Mouse (Mus musculus) testis, adult 2 months (tissue): ENCODE results near the gene Klf5. TPM values are rescaled to one million over a fixed set of nuclear protein-coding genes. Genes with fewer than 3 reads are reported as not detected.

ENCODE experiments used
- H3K27ac ChIP-seq: fragments of 200-500 bp; 2 replicates; pipeline ENCODE4 v1.5.1; 2012; ENCODE audit warnings: low read depth, low read length; ENCODE audit not compliant: control insufficient read depth, insufficient read depth
- H3K27me3 ChIP-seq: fragments of 200-500 bp; 2 replicates; pipeline ENCODE4 v1.6.1; 2012; ENCODE audit warnings: mild to moderate bottlenecking, low read length, moderate library complexity; ENCODE audit not compliant: control insufficient read depth, insufficient read depth
- H3K36me3 ChIP-seq: fragments of 200-500 bp; 2 replicates; pipeline ENCODE4 v1.6.1; 2012; ENCODE audit warnings: mild to moderate bottlenecking, low read length; ENCODE audit not compliant: control insufficient read depth, insufficient read depth
- H3K4me1 ChIP-seq: fragments of 200-500 bp; 2 replicates; pipeline ENCODE4 v1.6.1; 2012; ENCODE audit warnings: low read length; ENCODE audit not compliant: control insufficient read depth, insufficient read depth
- H3K4me3 ChIP-seq: fragments of 200-500 bp; 2 replicates; pipeline ENCODE4 v1.5.1; 2012; ENCODE audit warnings: low read depth, mild to moderate bottlenecking, low read length, moderate library complexity, mixed read lengths; ENCODE audit not compliant: control insufficient read depth
- CTCF ChIP-seq: fragments of 200-500 bp; IDR thresholded peaks from 2 replicates; pipeline ENCODE4 v1.5.1; 2012; ENCODE audit warnings: low read depth, mild to moderate bottlenecking, inconsistent platforms, low read length, moderate library complexity; ENCODE audit not compliant: control insufficient read depth, insufficient read depth, insufficient replicate concordance
- POLR2A ChIP-seq: fragments of 200-500 bp; IDR thresholded peaks from 2 replicates; pipeline ENCODE4 v1.6.1; 2012; ENCODE audit warnings: low read depth, mild to moderate bottlenecking, inconsistent platforms, low read length, moderate library complexity; ENCODE audit not compliant: control insufficient read depth
- polyA plus RNA-seq: library from polyadenylated mRNA; depleted of rRNA; stranded (reverse); fragments of >200 nt; gene quantifications from 2 replicates; pipeline ENCODE4 v1.2.3, GENCODE M21; 2012

Gene Klf5
- polyA plus RNA-seq, 1 experiment = 16.5 TPM

DNA sequence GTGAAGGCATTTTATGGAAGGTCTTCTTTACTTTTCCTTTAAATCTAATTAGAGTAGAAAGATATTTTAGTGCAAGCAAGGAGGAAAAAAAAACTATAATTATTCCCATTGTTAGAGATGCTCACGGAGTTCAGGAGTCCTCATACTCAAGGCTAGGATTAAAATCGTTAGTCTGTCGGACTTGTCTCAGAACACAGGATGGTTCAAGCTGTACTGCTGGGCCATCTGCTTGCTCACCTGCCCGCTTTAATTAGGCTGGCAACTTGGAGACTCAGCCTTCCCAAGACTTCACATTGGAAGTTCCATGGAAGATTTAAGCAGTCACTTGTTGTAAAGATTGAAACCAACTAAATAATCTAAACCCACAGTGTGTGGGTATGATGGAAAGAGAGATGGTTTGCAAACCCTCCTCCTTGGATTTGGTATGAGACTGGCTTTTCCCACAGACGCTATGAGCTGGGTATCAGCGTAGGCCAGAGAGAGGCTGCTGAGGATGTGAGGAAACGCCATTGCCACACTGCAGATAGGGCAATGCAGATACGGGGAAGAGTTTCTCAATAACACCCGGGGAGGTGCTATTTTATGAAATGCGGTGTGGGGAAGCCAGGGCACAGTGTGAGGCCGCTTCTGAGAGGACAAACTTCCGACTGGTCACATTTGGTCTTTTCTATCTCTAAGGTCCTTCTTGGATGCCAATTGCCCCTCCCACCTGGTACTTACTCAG lies 19.6 kb upstream of the Klf5 start:
- no peaks in the 10 kb centered on the region for H3K27me3 ChIP-seq
- H3K4me3 ChIP-seq = no peak overlapping the region
- no peak overlapping the region for H3K27ac ChIP-seq
- no peaks in the 10 kb centered on the region for H3K4me1 ChIP-seq
- no peaks in the 10 kb centered on the region for H3K36me3 ChIP-seq
- TF ChIP-seq POLR2A (no peak), CTCF (no peak)

DNA sequence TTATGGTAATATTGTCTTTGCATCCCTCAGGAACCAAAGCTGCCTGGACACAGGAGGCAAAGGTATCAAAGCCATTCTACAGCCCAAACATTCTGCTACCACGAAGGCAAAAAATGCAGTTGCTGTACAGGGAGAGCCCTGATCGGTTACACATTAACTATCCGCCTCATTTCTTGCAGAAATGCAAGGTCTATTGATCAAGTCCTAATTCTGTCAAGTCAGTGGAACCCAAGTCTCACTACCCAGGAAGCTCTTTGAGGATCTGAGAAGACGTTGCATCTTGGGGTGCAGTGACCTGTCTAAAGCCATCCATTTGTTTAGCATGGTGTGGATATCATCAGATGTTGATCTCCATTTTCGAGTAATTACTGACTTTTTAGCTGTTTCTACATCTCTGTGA lies 18.1 kb upstream of the Klf5 start:
- TF ChIP-seq CTCF = no peak
- no peak for TF ChIP-seq POLR2A
- H3K27me3 ChIP-seq = no peaks in the 10 kb centered on the region
- H3K4me1 ChIP-seq = no peaks in the 10 kb centered on the region
- H3K27ac ChIP-seq = no peak overlapping the region
- H3K36me3 ChIP-seq = no peaks in the 10 kb centered on the region
- H3K4me3 ChIP-seq = no peak overlapping the region

DNA sequence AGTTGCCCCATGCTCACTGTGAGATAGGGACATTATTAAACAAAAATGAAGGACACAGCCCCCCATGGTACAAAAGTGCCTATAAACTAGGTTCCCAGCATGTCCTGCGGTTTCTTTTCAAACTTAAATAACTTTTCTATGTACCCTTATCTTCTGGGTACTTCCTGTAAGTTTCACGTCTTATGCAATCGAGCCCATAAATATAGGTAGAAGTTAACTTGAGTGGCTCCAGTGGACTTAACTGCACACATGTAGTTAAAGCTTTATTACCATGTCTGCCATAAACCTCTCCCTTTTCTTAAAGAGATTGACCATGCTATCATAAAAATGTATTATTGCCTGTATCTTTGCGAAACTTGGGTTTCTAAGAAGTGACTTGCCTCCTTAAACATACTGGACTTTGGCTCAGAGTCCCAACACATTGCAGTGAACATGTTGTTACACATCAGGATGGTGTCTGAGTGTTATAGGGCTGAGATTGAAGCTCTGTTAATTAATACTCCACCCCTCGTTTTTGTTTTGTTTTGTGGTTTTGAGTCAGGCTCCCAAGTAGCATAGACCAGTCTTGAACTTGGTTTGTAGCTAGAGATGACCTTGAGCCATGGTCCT lies 17.6 kb upstream of the Klf5 start:
- H3K4me1 ChIP-seq = no peaks in the 10 kb centered on the region
- H3K27ac ChIP-seq = no peak overlapping the region
- H3K36me3 ChIP-seq = no peaks in the 10 kb centered on the region
- no peak for TF ChIP-seq POLR2A
- TF ChIP-seq CTCF = no peak
- no peaks in the 10 kb centered on the region for H3K27me3 ChIP-seq
- no peak overlapping the region for H3K4me3 ChIP-seq

DNA sequence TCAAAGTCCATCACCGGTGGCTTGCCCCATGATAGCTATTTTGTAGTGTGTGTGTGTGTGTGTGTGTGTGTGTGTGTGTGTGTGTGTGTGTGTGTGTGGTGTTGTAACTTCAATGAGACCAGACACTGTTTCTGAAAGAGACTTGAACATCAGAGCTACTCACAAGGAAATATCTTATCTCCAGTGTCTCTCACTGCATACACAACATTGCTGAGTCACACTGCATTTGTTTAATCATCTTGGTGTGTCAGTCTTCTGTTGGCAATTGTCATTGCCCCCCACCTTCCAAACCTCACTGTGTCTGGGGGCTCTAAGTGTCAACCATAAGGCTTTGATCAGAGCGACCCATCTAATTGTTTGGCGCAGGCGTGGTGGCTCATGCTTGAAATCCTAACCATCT lies 13.0 kb upstream of the Klf5 start:
- Histone ChIP-seq H3K27ac (no peak overlapping the region), H3K4me3 (no peak overlapping the region), H3K4me1 (no peaks in the 10 kb centered on the region), H3K36me3 (no peaks in the 10 kb centered on the region), H3K27me3 (no peaks in the 10 kb centered on the region)
- TF ChIP-seq POLR2A (no peak), CTCF (no peak)

DNA sequence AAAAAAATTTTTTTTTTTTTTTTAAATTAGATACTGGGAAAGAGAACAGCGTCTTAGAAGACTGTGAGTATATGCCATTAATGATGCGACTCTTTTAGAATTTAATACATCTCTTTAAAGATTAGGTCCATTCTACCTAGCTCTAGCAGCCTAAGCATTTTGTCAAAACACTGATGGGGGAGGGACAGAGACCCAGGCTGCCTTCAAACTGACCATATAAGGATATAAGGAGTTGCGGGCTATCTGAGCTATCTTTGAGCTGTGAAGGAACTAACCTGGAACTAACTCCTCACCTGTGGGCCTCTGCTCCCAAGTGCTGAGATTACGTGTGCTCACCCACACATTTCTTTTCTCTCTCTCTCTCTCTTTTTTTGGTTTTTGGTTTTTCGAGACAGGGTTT lies 6.3 kb upstream of the Klf5 start:
- no peak overlapping the region for H3K27ac ChIP-seq
- no peaks in the 10 kb centered on the region for H3K36me3 ChIP-seq
- H3K4me1 ChIP-seq = no peaks in the 10 kb centered on the region
- no peak overlapping the region for H3K4me3 ChIP-seq
- no peaks in the 10 kb centered on the region for H3K27me3 ChIP-seq
- TF ChIP-seq CTCF (no peak), POLR2A (no peak)

DNA sequence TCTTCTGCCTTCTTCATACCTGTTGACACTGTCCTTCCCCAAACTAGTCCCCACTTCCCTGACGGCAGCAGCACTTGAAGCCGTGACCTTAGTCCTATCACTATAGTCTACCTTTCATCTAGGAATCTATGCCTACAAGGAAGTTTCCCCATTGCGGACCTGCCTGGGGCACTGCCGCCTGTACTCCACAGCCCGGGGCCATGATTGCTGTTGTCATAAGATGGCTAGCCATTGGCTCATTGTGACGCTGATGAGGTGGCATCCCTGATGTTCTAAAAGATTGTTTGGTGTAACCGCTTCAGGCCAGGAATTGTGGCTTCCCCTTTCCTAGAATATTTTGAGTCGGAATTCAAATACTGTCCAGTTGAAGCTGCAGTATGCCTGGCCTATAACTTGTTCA lies 4.1 kb upstream of the Klf5 start:
- H3K36me3 ChIP-seq = no peaks in the 10 kb centered on the region
- peaks cover under 1% of the 10 kb centered on the region; the same call in 1 of the 2 replicates for H3K4me1 ChIP-seq
- no peaks in the 10 kb centered on the region for H3K27me3 ChIP-seq
- H3K4me3 ChIP-seq = peak overlapping the region; percentile 54
- no peak overlapping the region for H3K27ac ChIP-seq
- TF ChIP-seq POLR2A (no peak; the same call in 1 of the 2 replicates), CTCF (no peak)

DNA sequence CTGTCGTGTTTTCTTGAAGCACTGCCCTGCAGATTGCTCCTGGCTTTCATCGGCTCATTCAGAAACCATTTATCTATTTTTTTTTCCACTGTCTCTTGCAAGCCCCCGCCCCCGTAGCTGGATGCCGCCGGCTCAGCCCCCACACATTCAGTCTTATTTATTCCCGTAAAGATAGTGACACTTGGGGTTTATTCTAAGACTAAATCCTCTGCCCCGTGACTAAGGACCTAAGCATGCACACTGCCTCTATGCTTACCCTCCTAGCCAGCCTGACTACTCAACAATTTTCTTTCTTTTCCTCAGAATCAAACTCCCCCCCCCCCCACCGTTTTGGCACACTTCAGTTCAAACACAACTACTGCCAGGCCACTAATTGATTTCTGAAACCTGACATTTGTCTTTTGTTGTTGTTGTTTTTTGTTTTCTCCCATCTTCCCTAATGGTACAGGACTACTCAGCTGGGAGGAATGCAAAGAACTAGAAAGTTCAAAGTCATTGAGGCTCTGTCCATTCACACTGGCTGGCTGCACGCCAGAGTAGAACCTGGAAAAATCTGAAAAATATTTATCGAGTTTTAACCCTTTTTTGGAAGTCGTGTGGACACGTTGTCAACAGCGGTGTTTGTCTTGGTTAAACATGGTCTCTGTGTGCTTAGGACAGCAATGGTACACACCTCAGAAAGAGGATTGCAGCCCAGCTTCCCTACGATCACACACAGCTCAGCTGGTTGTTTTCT lies 2.7 kb upstream of the Klf5 start:
- Histone ChIP-seq H3K27ac (no peak overlapping the region), H3K27me3 (no peaks in the 10 kb centered on the region), H3K4me3 (peak overlapping the region; percentile 59), H3K36me3 (no peaks in the 10 kb centered on the region), H3K4me1 (peaks cover 5% of the 10 kb centered on the region)
- no peak for TF ChIP-seq CTCF
- TF ChIP-seq POLR2A = no peak
